Mouse (Mus musculus) brain, adult 2 months (tissue): ENCODE results near the gene Fars2.
A peak's percentile ranks its signal among the peaks of the same experiment; 100 is the strongest.
"Not testable (repeated sequence)": the region's sequence is repeated elsewhere in the genome, so short reads cannot be mapped to it uniquely, and the experiment has no call there.

Experiments
- DNase-seq: peaks from one replicate; pipeline ENCODE4 v3.0.0; 2011; ENCODE audit warnings: low read depth, low spot score

The Fars2 gene

GRCm38 (mm10) chr13:36285235-36285634 lies 168.0 kb downstream of the Fars2 start:
- DNase-seq = no peak

GRCm38 (mm10) chr13:36293511-36293910 lies 176.3 kb downstream of the Fars2 start:
- DNase-seq = no peak

- DNase-seq = no peak
Observed at GRCm38 (mm10) chr13:36294503-36294902, 177.3 kb downstream of the Fars2 start.

GRCm38 (mm10) chr13:36295848-36296247 lies 178.6 kb downstream of the Fars2 start:
- peak; percentile 61 for DNase-seq

GRCm38 (mm10) chr13:36296574-36296973 lies 179.4 kb downstream of the Fars2 start:
- no peak for DNase-seq

GRCm38 (mm10) chr13:36297950-36298781 lies 181.0 kb downstream of the Fars2 start:
- DNase-seq = no peak

- no peak for DNase-seq
Observed at GRCm38 (mm10) chr13:36298782-36299031, 181.5 kb downstream of the Fars2 start.

- no peak for DNase-seq
Observed at GRCm38 (mm10) chr13:36302770-36303169, 185.6 kb downstream of the Fars2 start.

GRCm38 (mm10) chr13:36305306-36305705 lies 188.1 kb downstream of the Fars2 start:
- no peak for DNase-seq

- no peak for DNase-seq
Observed at GRCm38 (mm10) chr13:36307386-36307785, 190.2 kb downstream of the Fars2 start.

GRCm38 (mm10) chr13:36309160-36309559 lies 191.9 kb downstream of the Fars2 start:
- no peak for DNase-seq

- no peak for DNase-seq
Observed at GRCm38 (mm10) chr13:36314218-36314617, 197.0 kb downstream of the Fars2 start.

- peak; percentile 65 for DNase-seq
Observed at GRCm38 (mm10) chr13:36314860-36315800, 197.9 kb downstream of the Fars2 start.

- peak; percentile 62 for DNase-seq
Observed at GRCm38 (mm10) chr13:36317824-36318223, 200.6 kb downstream of the Fars2 start.

GRCm38 (mm10) chr13:36324624-36325023 lies 207.4 kb downstream of the Fars2 start:
- DNase-seq = no peak

GRCm38 (mm10) chr13:36326539-36326938 lies 209.3 kb downstream of the Fars2 start:
- peak; percentile 39 for DNase-seq

- DNase-seq = no peak
Observed at GRCm38 (mm10) chr13:36329871-36330270, 212.7 kb downstream of the Fars2 start.

GRCm38 (mm10) chr13:36330542-36330941 lies 213.3 kb downstream of the Fars2 start:
- DNase-seq = no peak

- DNase-seq = no peak
Observed at GRCm38 (mm10) chr13:36334748-36335147, 217.5 kb downstream of the Fars2 start.

GRCm38 (mm10) chr13:36351529-36351928 lies 234.3 kb downstream of the Fars2 start:
- no peak for DNase-seq

GRCm38 (mm10) chr13:36357469-36357868 lies 240.3 kb downstream of the Fars2 start:
- no peak for DNase-seq

- no peak for DNase-seq
Observed at GRCm38 (mm10) chr13:36361419-36361818, 244.2 kb downstream of the Fars2 start.

GRCm38 (mm10) chr13:36365719-36366118 lies 248.5 kb downstream of the Fars2 start:
- DNase-seq = not testable (repeated sequence)
